Comparison of ENCODE assay signal across 9 mouse cellular contexts in genomic region chr5:90640286-90641217, GRCm38 (mm10). TPM values are rescaled to one million over a fixed set of nuclear protein-coding genes. Genes with fewer than 3 reads are reported as not detected.
DNase-seq lines count a peak whose midpoint lies in the region; ATAC-seq lines count a peak whose summit lies in the region.
"Had no signal": no experiment of that assay in that cellular context is flagged by ENCODE, and none has a peak within 500 bp of the region (broad histone marks: within the 10 kb centered on the region; RNA-seq: fewer than 3 reads in every experiment).

TSS of gene Rassf6 (minus strand) at chr5:90640657.

- peak within 1 kb of the TSS; percentile 88 for H3K4me2 ChIP-seq in embryonic facial prominence, embryonic 11.5 days (ENCODE audit: low read depth, low read length)
- peak within 1 kb of the TSS; percentile 71 for H3K4me2 ChIP-seq in intestine, embryonic 14.5 days (ENCODE audit: low read length)
- peak within 1 kb of the TSS; percentile 56 for H3K4me2 ChIP-seq in liver, embryonic 15.5 days

- peak; percentile 62 for ATAC-seq in embryonic facial prominence, embryonic 11.5 days (replicated peaks; ENCODE audit: insufficient number of reproducible peaks, low FRiP score, low TSS enrichment, low read depth)
- ATAC-seq in intestine, embryonic 14.5 days (replicated peaks; ENCODE audit: low FRiP score, low TSS enrichment, low read depth): peak; percentile 97
- ATAC-seq in liver, embryonic 15.5 days (ENCODE audit: insufficient read depth): peak; percentile 89
- peak; percentile 67 for ATAC-seq in neutrophil, adult 5-6 weeks (ENCODE audit: extremely low read depth, insufficient number of reproducible peaks, low FRiP score, poor library complexity, severe bottlenecking)

- H3K4me1 ChIP-seq in embryonic facial prominence, embryonic 11.5 days (ENCODE audit: control insufficient read depth, insufficient read depth, low read length): no peaks in the 10 kb centered on the region
- peaks cover 16% of the 10 kb centered on the region for H3K4me1 ChIP-seq in intestine, embryonic 14.5 days (replicated peaks; ENCODE audit: control insufficient read depth, insufficient read depth, low read length)
- no peaks in the 10 kb centered on the region for H3K4me1 ChIP-seq in liver, embryonic 15.5 days (replicated peaks)

- DNase-seq in urinary bladder, adult 18-20 months (ENCODE audit: low spot score in 2 of 2): peak; percentile 65 to 72
- DNase-seq in urinary bladder, postnatal 10 days (ENCODE audit: low spot score): no peak
- peak; percentile 45 for DNase-seq in embryonic facial prominence, embryonic 11.5 days (ENCODE audit: low spot score)
- peak; percentile 78 for DNase-seq in intestine, embryonic 14.5 days (ENCODE audit: low spot score)
- no peak for DNase-seq in thymus, postnatal 25 days
- DNase-seq in layer of hippocampus, adult 9-11 months: no peak

- H3K4me3 ChIP-seq in embryonic facial prominence, embryonic 11.5 days (ENCODE audit: low read depth, low read length): peak within 1 kb of the TSS; percentile 36
- peak within 1 kb of the TSS; percentile 36 for H3K4me3 ChIP-seq in intestine, embryonic 14.5 days (ENCODE audit: low read depth, low read length)
- peak within 1 kb of the TSS; percentile 46 for H3K4me3 ChIP-seq in liver, embryonic 15.5 days (replicated peaks)
- H3K4me3 ChIP-seq: heart, adult 2 months had no signal

- no peaks in the 10 kb centered on the region for H3K9me3 ChIP-seq in embryonic facial prominence, embryonic 11.5 days (replicated peaks; ENCODE audit: control insufficient read depth, low read length)
- H3K9me3 ChIP-seq in intestine, embryonic 14.5 days (ENCODE audit: control insufficient read depth, low read length): no peaks in the 10 kb centered on the region
- H3K9me3 ChIP-seq in liver, embryonic 15.5 days (replicated peaks): no peaks in the 10 kb centered on the region

- no peak within 1 kb of the TSS for H3K27ac ChIP-seq in embryonic facial prominence, embryonic 11.5 days (replicated peaks; ENCODE audit: low read depth, low read length)
- H3K27ac ChIP-seq in intestine, embryonic 14.5 days (ENCODE audit: low read depth): peak within 1 kb of the TSS; percentile 75
- peak within 1 kb of the TSS; percentile 73 for H3K27ac ChIP-seq in liver, embryonic 15.5 days (replicated peaks)
- H3K27ac ChIP-seq: heart, adult 2 months had no signal

- H3K9ac ChIP-seq in embryonic facial prominence, embryonic 11.5 days (replicated peaks; ENCODE audit: low read length): no peak within 1 kb of the TSS; the same call in 1 of the 2 replicates
- peak within 1 kb of the TSS; percentile 37 for H3K9ac ChIP-seq in intestine, embryonic 14.5 days (ENCODE audit: low read length)
- H3K9ac ChIP-seq in liver, embryonic 15.5 days: peak within 1 kb of the TSS; percentile 30; the same call in 1 of the 2 replicates

- H3K27me3 ChIP-seq in embryonic facial prominence, embryonic 11.5 days (ENCODE audit: control insufficient read depth, insufficient read depth, low read length): no peaks in the 10 kb centered on the region
- H3K27me3 ChIP-seq in intestine, embryonic 14.5 days (replicated peaks; ENCODE audit: control insufficient read depth, insufficient read depth, low read length): no peaks in the 10 kb centered on the region
- no peaks in the 10 kb centered on the region for H3K27me3 ChIP-seq in liver, embryonic 15.5 days

- 9% methylated on average over 26 of the region's 26 CpGs for WGBS in embryonic facial prominence, embryonic 11.5 days
- WGBS in intestine, embryonic 14.5 days: 6% methylated on average over 26 of the region's 26 CpGs
- WGBS in liver, embryonic 15.5 days (ENCODE audit: insufficient replicate concordance): 9% methylated on average over 26 of the region's 26 CpGs

- no peaks in the 10 kb centered on the region for H3K36me3 ChIP-seq in embryonic facial prominence, embryonic 11.5 days (replicated peaks; ENCODE audit: control insufficient read depth, insufficient read depth, low read depth, low read length)
- H3K36me3 ChIP-seq in intestine, embryonic 14.5 days (ENCODE audit: control insufficient read depth, insufficient read depth, low read length): no peaks in the 10 kb centered on the region
- no peaks in the 10 kb centered on the region for H3K36me3 ChIP-seq in liver, embryonic 15.5 days (replicated peaks)

RNA-seq across cellular contexts. Expression of gene Rassf6, which starts in this region (rescaled TPM):
- polyA plus RNA-seq in embryonic facial prominence, embryonic 11.5 days (2014; fragmentation: Nextera tagmentation; extraction: Ambion mirVana): 0.29 and 0.61 TPM in 2 replicates
- polyA plus RNA-seq in intestine, embryonic 14.5 days (2014; fragmentation: Nextera tagmentation; extraction: Ambion mirVana): 11.7 and 12.0 TPM in 2 replicates
- 4.8 and 5.5 TPM in 2 replicates for polyA plus RNA-seq in liver, embryonic 15.5 days (2015; fragmentation: Nextera tagmentation; extraction: Ambion mirVana)
- 4.8 and 5.5 TPM in 2 replicates for total RNA-seq in neutrophil, adult 5-6 weeks (2017)
- total RNA-seq: heart, adult 2 months had no signal

Comparison
In these comparisons a context has a peak if more than half of its experiments do, and no peak if none do; other contexts are left out.
1. DNase-seq: peak in urinary bladder, adult 18-20 months (2 of 2) and intestine, embryonic 14.5 days (single experiment); none in urinary bladder, postnatal 10 days (single experiment), thymus, postnatal 25 days (single experiment) and layer of hippocampus, adult 9-11 months (single experiment).
2. Peak in DNase-seq, ATAC-seq, H3K4me3 ChIP-seq and H3K4me2 ChIP-seq in embryonic facial prominence, embryonic 11.5 days; RNA of the gene not detected or under 1 TPM.
3. Peak in every context shown above with its lines, with median percentiles within 50 percentile points of each other: ATAC-seq, H3K4me2 ChIP-seq and H3K4me3 ChIP-seq.